Mouse (Mus musculus) testis, adult 2 months (tissue): ENCODE data around the gene Zscan2. TPM values are rescaled to one million over a fixed set of nuclear protein-coding genes. Genes with fewer than 3 reads are reported as not detected.
"Not testable (repeated sequence)": the region's sequence is repeated elsewhere in the genome, so short reads cannot be mapped to it uniquely, and the experiment has no call there.

Source experiments
- H3K27ac ChIP-seq: fragments of 200-500 bp; 2 replicates; pipeline ENCODE4 v1.5.1; 2012; ENCODE audit warnings: low read depth, low read length; ENCODE audit not compliant: control insufficient read depth, insufficient read depth
- H3K27me3 ChIP-seq: fragments of 200-500 bp; 2 replicates; pipeline ENCODE4 v1.6.1; 2012; ENCODE audit warnings: mild to moderate bottlenecking, low read length, moderate library complexity; ENCODE audit not compliant: control insufficient read depth, insufficient read depth
- H3K36me3 ChIP-seq: fragments of 200-500 bp; 2 replicates; pipeline ENCODE4 v1.6.1; 2012; ENCODE audit warnings: mild to moderate bottlenecking, low read length; ENCODE audit not compliant: control insufficient read depth, insufficient read depth
- H3K4me1 ChIP-seq: fragments of 200-500 bp; 2 replicates; pipeline ENCODE4 v1.6.1; 2012; ENCODE audit warnings: low read length; ENCODE audit not compliant: control insufficient read depth, insufficient read depth
- H3K4me3 ChIP-seq: fragments of 200-500 bp; 2 replicates; pipeline ENCODE4 v1.5.1; 2012; ENCODE audit warnings: low read depth, mild to moderate bottlenecking, low read length, moderate library complexity, mixed read lengths; ENCODE audit not compliant: control insufficient read depth
- CTCF ChIP-seq: fragments of 200-500 bp; IDR thresholded peaks from 2 replicates; pipeline ENCODE4 v1.5.1; 2012; ENCODE audit warnings: low read depth, mild to moderate bottlenecking, inconsistent platforms, low read length, moderate library complexity; ENCODE audit not compliant: control insufficient read depth, insufficient read depth, insufficient replicate concordance
- POLR2A ChIP-seq: fragments of 200-500 bp; IDR thresholded peaks from 2 replicates; pipeline ENCODE4 v1.6.1; 2012; ENCODE audit warnings: low read depth, mild to moderate bottlenecking, inconsistent platforms, low read length, moderate library complexity; ENCODE audit not compliant: control insufficient read depth
- polyA plus RNA-seq: library from polyadenylated mRNA; depleted of rRNA; stranded (reverse); fragments of >200 nt; gene quantifications from 2 replicates; pipeline ENCODE4 v1.2.3, GENCODE M21; 2012

Zscan2 gene
- polyA plus RNA-seq, 1 experiment, result 35.8 TPM

DNA sequence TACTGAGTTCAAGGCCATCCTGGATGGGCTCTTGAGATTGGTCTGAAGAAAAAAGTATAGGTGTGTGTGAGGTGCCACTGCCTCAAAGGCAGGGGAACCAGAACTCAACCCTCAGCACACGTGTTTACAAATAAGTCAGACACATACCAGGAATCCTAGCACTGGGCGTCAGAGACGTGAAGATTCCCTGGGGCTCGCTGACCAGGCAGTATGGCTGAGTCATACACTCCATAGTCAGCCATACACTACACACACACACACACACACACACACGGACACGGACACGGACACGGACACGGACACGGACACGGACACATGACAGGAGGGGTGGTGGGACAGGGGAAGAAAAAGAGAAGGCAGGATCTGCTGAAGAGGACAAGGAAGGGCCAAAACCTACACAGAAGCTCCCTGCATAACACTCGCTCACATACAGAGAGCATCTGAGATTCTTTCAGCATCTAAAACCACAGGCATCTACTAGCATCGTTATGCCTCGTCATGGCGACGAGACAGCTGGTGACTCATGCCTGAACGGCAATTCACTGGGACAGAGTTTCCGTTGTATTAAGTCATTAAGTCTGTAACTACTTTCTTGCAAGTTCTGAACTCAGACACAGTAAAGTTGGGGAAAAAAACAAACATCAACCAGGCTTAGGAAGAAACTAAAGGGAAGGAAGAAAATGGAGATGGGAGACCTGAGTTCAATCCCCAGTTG, 32.4 kb upstream of the Zscan2 start:
- H3K36me3 ChIP-seq, result no peaks in the 10 kb centered on the region
- H3K4me1 ChIP-seq, result peaks cover 3% of the 10 kb centered on the region; the same call in 1 of the 2 replicates
- TF ChIP-seq POLR2A (no peak), CTCF (no peak)
- no peak overlapping the region for H3K27ac ChIP-seq
- H3K27me3 ChIP-seq, result no peaks in the 10 kb centered on the region
- H3K4me3 ChIP-seq, result no peak overlapping the region

DNA sequence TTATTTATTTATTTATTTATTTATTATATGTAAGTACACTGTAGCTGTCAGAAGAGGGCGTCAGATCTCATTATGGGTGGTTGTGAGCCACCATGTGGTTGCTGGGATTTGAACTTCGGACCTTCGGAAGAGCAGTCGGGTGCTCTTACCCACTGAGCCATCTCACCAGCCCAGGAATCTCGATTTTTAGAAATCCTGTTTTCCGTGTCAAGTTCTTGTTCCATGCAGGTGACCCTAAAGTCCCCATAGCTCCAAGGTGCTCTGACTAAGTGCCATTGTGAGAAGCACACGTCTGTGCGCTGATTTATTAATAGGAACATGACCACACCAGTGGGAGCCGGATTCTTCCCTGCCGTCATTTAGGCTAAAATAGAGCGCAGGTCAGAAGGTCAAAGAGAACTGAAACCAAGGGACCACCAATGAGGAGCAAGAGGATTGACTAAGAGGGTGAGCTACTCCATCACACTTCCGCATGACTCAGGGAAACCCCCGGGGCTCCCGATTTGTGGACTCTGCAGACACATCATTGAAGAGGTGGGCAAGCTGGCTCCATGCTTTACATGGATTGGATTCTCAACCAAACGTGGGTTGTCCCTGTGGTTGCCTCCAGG, 30.4 kb upstream of the Zscan2 start:
- Histone ChIP-seq H3K4me1 (peaks cover 5% of the 10 kb centered on the region), H3K36me3 (no peaks in the 10 kb centered on the region), H3K4me3 (no peak overlapping the region), H3K27me3 (no peaks in the 10 kb centered on the region), H3K27ac (no peak overlapping the region)
- TF ChIP-seq POLR2A, result no peak
- no peak for TF ChIP-seq CTCF

DNA sequence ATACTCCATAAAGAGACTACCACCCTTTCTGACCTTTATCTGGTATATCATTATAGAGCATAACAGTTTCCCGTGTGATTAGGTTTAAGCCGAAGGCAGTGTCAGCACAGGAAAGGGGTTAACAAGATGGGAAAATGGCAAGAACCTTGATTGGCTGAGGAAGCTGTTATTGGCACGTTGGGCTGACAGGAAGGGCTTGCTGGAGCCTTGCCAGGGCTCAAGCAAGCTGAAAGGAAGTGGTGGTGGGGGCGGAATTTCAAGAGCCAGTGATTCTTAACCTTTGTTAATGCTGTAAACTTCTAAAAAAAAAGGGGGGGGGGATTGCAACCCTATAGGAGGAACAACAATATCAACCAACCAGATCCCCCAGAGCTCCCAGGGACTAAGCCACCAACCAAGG, 28.5 kb upstream of the Zscan2 start:
- Histone ChIP-seq H3K27ac (no peak overlapping the region), H3K4me1 (peaks cover 5% of the 10 kb centered on the region), H3K27me3 (no peaks in the 10 kb centered on the region), H3K4me3 (no peak overlapping the region), H3K36me3 (no peaks in the 10 kb centered on the region)
- TF ChIP-seq POLR2A (no peak), CTCF (no peak)

DNA sequence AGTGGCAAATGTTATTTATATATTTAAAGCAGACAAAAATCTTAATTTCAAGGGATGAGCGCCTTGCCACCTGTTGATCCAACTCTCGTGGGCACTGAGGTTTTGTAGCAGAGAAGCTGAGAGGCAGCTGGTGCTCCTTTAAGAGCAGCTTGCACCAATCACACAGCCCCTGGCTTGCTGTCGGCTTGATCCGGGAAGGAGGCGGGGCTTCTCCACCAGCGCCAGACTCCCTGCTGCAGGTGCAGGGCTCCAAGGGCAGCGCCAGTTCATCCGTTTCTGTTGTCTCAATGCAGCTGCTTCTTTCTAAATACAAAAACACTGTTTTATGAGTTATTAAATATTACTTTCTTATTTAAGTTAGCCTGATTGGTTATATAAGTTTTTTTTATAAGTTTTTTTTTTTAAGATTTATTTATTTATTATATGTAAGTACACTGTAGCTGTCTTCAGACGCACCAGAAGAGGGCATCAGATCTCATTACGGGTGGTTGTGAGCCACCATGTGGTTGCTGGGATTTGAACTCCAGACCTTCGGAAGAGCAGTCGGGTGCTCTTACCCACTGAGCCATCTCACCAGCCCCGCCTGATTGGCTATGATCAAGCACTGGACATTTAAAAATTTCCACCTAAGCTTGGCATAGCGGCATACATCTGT, 27.6 kb upstream of the Zscan2 start:
- H3K27me3 ChIP-seq, H3K36me3 ChIP-seq, H3K4me3 ChIP-seq: not testable (repeated sequence)

DNA sequence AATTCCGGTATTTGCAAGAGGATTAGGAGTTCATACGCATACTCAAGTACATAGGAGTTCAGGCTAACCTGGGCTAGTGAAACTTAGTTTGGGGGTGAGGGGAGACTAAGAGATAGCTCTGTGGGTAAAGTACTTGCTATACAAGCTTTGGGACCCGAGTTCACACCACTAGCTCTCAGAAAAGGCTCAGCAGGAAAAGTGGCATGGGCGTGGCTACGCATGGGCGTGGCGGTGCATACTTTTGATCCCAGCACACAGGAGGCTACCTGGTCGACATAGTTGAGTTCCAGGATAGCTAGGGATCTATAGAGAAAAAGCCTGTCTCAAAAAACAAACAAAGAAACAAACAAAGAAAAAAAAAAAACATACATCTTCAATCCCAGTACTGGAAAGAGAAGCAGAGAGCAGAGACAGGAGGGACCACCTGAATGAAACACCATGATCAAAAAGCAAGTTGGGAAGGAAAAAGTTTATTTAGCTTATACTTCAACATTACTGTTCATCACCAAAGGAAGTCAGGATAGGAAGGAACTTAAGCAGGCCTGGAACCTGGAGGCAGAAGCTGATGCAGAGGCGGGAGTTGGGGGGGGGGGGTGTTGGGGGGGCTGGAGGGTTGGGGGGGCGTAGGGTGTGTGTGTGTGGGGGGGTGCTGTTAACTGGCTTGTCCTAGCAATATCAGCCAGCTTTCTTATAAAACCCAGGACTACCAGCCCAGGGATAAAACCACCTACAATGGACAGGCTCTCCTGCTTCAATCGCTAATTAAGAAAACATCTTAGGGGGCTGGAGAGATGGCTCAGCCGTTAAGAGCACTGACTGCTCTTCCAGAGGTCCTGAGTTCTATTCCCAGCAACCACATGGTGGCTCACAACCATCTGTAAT, 26.8 kb upstream of the Zscan2 start:
- peaks cover 5% of the 10 kb centered on the region for H3K4me1 ChIP-seq
- H3K36me3 ChIP-seq, result no peaks in the 10 kb centered on the region
- no peaks in the 10 kb centered on the region for H3K27me3 ChIP-seq
- no peak overlapping the region for H3K27ac ChIP-seq
- no peak for TF ChIP-seq POLR2A
- no peak for TF ChIP-seq CTCF
- H3K4me3 ChIP-seq, result no peak overlapping the region

More for the DNA sequence above, 27.6 kb upstream of the Zscan2 start:
- not testable (repeated sequence) for H3K4me1 ChIP-seq, H3K27ac ChIP-seq

DNA sequence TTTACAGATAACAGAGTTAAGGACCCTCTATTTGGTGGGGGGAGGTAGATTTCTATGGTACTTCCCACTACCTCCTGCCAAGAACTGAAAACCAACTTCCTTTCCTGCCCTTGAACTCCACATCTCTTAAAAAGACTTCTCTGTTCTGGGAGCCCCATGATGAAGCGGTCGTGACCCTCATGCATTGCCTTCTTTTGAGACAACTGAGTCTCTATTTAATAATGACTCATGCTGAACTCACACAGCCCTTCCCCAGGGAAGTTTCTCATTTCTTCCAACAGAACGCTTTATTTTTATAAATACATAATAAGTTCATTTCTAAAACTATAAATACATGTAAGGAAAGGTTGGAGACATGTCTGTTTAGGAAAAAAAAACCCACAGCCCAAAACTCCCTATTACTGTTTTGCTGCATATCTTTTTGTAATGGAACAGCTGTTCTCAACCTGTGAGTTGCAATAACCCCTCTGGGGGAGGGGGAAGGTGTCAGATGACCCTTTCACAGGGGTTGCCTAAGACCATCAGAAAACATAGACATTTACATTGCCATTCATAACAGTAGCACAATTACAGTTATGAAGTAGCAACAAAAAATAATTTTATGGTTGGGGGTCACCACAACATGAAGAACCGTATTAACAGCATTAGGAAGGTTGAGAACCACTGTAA, 24.6 kb upstream of the Zscan2 start:
- H3K4me1 ChIP-seq, result peaks cover 5% of the 10 kb centered on the region
- TF ChIP-seq CTCF (no peak), POLR2A (no peak)
- H3K27me3 ChIP-seq, result no peaks in the 10 kb centered on the region
- H3K4me3 ChIP-seq, result no peak overlapping the region
- H3K36me3 ChIP-seq, result no peaks in the 10 kb centered on the region
- no peak overlapping the region for H3K27ac ChIP-seq
